Mouse (Mus musculus) frontal cortex, postnatal 10 days (tissue): ENCODE measurements at regions not wholly inside any gene's neighbourhood (a gene's known extent, or its start where the extent isn't known, plus 50 kb on each side); places are given as distances from the start of the nearest gene placed in this dataset.

Experiments used
- DNase-seq, 2 experiments: peaks; one replicate each; pipeline ENCODE4 v3.0.0; 2022; ENCODE audit warnings: low spot score in 2 of 2, mixed read lengths in 1 of 2

- no peak for DNase-seq
Observed at GRCm38 (mm10) chrX:9738904-9739303, 76.1 kb upstream of the Dynlt3 start.

- DNase-seq = no peak
Observed at GRCm38 (mm10) chrX:9742518-9742917, 79.7 kb upstream of the Dynlt3 start.

- peak in 1 of 2 experiments; percentile 36 for DNase-seq
Observed at GRCm38 (mm10) chrX:9747305-9747938, 84.6 kb upstream of the Dynlt3 start.

GRCm38 (mm10) chrX:9752954-9753572 lies 90.3 kb upstream of the Dynlt3 start:
- DNase-seq = no peak

- no peak for DNase-seq
Observed at GRCm38 (mm10) chrX:9769540-9769939, 77.2 kb upstream of the Hypm start.

GRCm38 (mm10) chrX:9777498-9777897 lies 69.2 kb upstream of the Hypm start:
- DNase-seq = no peak

- no peak for DNase-seq
Observed at GRCm38 (mm10) chrX:9789542-9789941, 57.2 kb upstream of the Hypm start.
